Mouse (Mus musculus) small intestine, adult 2 months (tissue): ENCODE measurements at regions not wholly inside any gene's neighbourhood (a gene's known extent, or its start where the extent isn't known, plus 50 kb on each side); places are given as distances from the start of the nearest gene placed in this dataset.

Source experiments
- CTCF ChIP-seq: fragments of 200-500 bp; IDR thresholded peaks from 2 replicates; pipeline ENCODE4 v1.5.1; 2012; ENCODE audit warnings: low read depth, mild to moderate bottlenecking, control low read depth, inconsistent platforms, low read length, moderate library complexity, mixed read lengths; ENCODE audit not compliant: insufficient replicate concordance, insufficient read length; ENCODE audit errors: extremely low read depth
- POLR2A ChIP-seq: fragments of 200-500 bp; IDR thresholded peaks from 2 replicates; pipeline ENCODE4 v1.6.1; 2012; ENCODE audit warnings: low read depth, mild to moderate bottlenecking, control low read depth, inconsistent platforms, low read length, moderate library complexity

DNA sequence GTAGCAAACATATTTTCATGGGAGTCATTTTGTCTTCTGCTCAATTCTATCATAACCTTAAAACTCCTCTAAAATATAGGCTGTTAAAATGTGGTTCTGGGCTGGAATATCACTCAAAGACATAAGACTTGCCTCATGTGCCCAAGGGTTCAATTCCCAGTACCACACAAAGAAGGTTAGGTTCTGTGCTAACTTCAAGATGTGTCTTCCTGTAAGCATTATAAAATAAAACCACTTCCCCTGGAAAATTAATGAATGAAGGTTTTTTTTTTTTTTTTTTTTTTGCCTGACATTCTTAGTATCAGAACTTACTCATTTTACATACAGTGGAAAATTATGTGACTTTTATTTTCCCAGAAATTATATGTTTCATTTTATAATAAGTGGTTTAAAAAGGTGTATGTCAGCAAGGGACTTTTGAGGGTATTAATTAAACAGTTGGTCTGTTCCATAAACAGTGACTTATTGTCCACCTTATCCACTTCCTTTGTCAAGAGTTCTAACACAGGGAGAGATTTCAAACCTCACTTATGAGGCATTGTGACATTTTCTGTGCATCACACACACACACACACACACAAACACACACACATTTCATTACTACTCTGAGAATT lies 1147.5 kb downstream of the Car8 start:
- no peak for TF ChIP-seq CTCF
- no peak for TF ChIP-seq POLR2A
